Mouse (Mus musculus): Measurements from ENCODE around the gene Erg28.

DNA sequence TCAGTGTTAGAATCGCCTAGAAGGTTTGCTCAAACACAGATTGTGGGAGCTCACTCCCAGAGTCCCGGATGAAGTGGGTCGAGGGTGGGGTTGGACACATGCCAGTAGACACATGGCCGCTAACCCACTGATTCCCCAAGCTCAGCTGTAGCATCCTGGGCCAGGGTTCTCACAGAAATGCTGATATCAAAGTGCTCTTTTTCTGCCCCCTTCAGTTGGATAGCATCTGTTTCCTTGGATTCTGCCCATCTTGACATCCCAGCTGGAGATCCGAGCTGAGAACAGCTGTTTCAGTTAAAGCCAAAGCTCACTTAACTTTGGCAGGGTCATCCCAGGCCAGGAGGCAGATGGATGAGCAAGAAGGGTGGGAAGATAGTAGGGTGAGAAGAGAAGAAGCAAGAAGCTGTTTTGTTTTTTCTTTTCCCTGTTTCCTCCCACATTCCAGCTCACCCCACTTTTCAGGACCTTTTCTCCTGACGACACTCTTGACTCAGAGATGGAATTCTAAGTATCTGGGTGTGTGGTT, 31.5 kb downstream of the Erg28 start:
- no peak for TF ChIP-seq EP300 (IDR thresholded peaks at IDR 0.05; ENCODE audit: low read depth)
- no peak for TF ChIP-seq CTCF (IDR thresholded peaks at IDR 0.05; ENCODE audit: low read depth)
